Mouse (Mus musculus) embryonic facial prominence, embryonic 14.5 days (tissue): ENCODE measurements around the gene Cavin1. TPM values are rescaled to one million over a fixed set of nuclear protein-coding genes. Genes with fewer than 3 reads are reported as not detected.

Experiments
- ATAC-seq: fragments of 200-750 bp; cut with Nextera tagmentation; 2 replicates; pipeline ENCODE4 v1.8.0; 2017; ENCODE audit warnings: low read depth, moderate number of reproducible peaks, moderate TSS enrichment
- DNase-seq: peaks from one replicate; pipeline ENCODE4 v3.0.0-alpha.2; 2015; ENCODE audit warnings: low spot score
- H3K27ac ChIP-seq: fragments of 300-500 bp; sonication (generic); replicated peaks from 2 replicates; pipeline ENCODE4 v1.5.1; 2014; ENCODE audit warnings: low read depth, mild to moderate bottlenecking, low read length, moderate library complexity
- H3K27me3 ChIP-seq: fragments of 300-500 bp; sonication (generic); replicated peaks from 2 replicates; pipeline ENCODE4 v1.6.1; 2014; ENCODE audit warnings: low read length; ENCODE audit not compliant: control insufficient read depth, insufficient read depth
- H3K36me3 ChIP-seq: fragments of 300-500 bp; sonication (generic); 2 replicates; pipeline ENCODE4 v1.6.1; 2014; ENCODE audit warnings: low read length, mixed read lengths; ENCODE audit not compliant: control insufficient read depth, insufficient read depth
- H3K4me1 ChIP-seq: fragments of 300-500 bp; sonication (generic); 2 replicates; pipeline ENCODE4 v1.6.1; 2014; ENCODE audit warnings: antibody characterized with exemption, low read length; ENCODE audit not compliant: control insufficient read depth, insufficient read depth
- H3K4me2 ChIP-seq: fragments of 300-500 bp; sonication (generic); 2 replicates; pipeline ENCODE4 v1.6.1; 2014; ENCODE audit warnings: low read depth, mild to moderate bottlenecking, low read length, moderate library complexity, mixed read lengths
- H3K4me3 ChIP-seq: fragments of 300-500 bp; sonication (generic); 2 replicates; pipeline ENCODE4 v1.5.1; 2014; ENCODE audit warnings: low read depth, mild to moderate bottlenecking, low read length
- H3K9ac ChIP-seq: fragments of 300-500 bp; sonication (generic); 2 replicates; pipeline ENCODE4 v1.6.1; 2014; ENCODE audit warnings: low read depth, mild to moderate bottlenecking, low read length, moderate library complexity, mixed read lengths
- H3K9me3 ChIP-seq: fragments of 300-500 bp; sonication (generic); 2 replicates; pipeline ENCODE4 v1.6.1; 2016; ENCODE audit warnings: low read length; ENCODE audit not compliant: control insufficient read depth
- WGBS: fragments of 180-500 bp; shearing (Covaris S2); extraction: QIAGEN DNeasy Blood & Tissue Kit; methylation state at CpG from one replicate; pipeline ENCODE4 v1.1.7; 2014; 5-methylcytosine and 5-hydroxymethylcytosine counted together
- polyA plus RNA-seq: library from polyadenylated mRNA; unstranded; fragments of >200 nt; fragmentation: Nextera tagmentation; extraction: Ambion mirVana; gene quantifications from 2 replicates; pipeline ENCODE4 v1.2.1, GENCODE M21; 2014

Gene Cavin1
- polyA plus RNA-seq, 1 experiment from 2014 or later, result 160 TPM

DNA sequence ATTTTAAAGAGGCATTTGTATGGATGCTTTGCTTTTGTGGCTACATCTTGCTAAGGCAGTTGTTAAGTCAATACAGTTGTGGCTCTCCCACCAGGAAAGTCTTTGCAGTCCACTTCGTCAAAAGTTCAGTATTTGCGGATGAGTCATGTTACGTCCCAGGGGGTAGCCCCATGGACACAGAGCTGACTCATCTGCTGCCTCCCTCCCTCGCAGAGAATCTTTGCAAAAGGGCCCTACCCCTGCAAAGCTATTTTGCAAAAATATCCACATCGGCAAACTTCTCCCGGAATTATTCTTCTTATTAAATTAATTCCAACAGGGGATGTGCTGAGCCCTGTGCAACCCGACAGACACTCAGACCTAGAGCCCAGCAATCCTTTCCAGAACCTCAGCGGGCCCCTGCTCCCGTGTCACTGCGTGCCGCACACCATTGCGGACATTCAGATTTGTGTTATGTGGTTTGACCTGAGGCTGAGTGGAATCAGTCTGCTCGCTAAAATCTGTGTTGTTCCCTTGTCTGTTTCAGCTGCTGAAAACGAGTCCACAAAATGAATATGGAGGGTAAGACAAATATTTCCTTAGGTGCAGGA, 3.8 kb upstream of the Cavin1 start:
- Histone ChIP-seq H3K4me3 (no peak overlapping the region), H3K36me3 (no peaks in the 10 kb centered on the region), H3K4me1 (peaks cover 9% of the 10 kb centered on the region; the same call in 1 of the 2 replicates), H3K9ac (no peak overlapping the region), H3K27me3 (peaks cover 14% of the 10 kb centered on the region; the same call in 1 of the 2 replicates), H3K4me2 (no peak overlapping the region), H3K27ac (peak overlapping the region; percentile 52), H3K9me3 (no peaks in the 10 kb centered on the region)
- WGBS, result 46% methylated on average over 14 of the region's 14 CpGs
- no peak for ATAC-seq
- peak; percentile 58 for DNase-seq

DNA sequence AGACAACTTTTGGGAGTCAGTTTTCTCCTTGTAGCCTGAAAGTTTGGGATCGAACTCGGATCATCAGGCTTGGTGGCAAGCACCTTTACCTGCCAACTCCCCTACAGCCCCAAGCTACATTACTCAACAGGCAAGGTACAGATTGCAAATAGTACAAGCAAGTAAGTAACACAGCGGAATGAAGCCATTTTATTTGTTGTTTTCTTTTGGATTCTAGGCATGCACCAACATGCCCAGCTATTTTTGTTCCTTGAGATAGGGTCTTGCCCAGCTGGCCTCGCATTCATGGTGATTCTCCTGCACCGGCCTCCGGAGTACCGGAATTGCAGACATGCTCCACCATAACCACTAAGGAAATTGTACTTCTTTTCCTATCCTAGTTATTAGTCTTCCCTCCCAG, 2.6 kb upstream of the Cavin1 start:
- no peak overlapping the region for H3K4me2 ChIP-seq
- no peak overlapping the region for H3K27ac ChIP-seq
- ATAC-seq, result no peak
- WGBS, result 82% methylated on average over 7 of the region's 7 CpGs
- no peak overlapping the region for H3K4me3 ChIP-seq
- no peaks in the 10 kb centered on the region for H3K9me3 ChIP-seq
- DNase-seq, result no peak
- no peaks in the 10 kb centered on the region for H3K36me3 ChIP-seq
- peaks cover 21% of the 10 kb centered on the region for H3K27me3 ChIP-seq
- H3K4me1 ChIP-seq, result peaks cover 10% of the 10 kb centered on the region; the same call in 1 of the 2 replicates
- no peak overlapping the region for H3K9ac ChIP-seq

DNA sequence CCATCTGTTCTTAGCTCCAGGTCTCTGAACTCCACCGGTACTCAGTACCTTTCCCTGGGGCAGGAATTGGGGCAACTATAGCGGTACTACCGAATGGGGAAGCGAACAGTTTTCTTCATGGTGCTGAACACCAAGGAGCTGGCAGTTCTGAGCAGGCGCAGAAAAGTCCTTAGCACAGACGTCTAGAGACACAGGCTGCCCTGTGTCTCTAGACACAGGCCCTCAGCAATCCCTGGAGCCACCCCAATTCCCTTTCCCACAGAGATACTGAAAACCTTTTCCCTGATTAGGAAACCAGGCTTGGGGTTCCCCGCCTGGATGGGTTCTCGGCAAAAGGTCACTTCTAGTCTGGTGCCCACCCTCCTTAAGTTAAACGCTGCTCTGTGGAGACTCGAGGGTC, 768 bp upstream of the Cavin1 start:
- Histone ChIP-seq H3K27me3 (peaks cover 23% of the 10 kb centered on the region), H3K4me1 (peaks cover 13% of the 10 kb centered on the region; the same call in 1 of the 2 replicates), H3K36me3 (no peaks in the 10 kb centered on the region), H3K9me3 (no peaks in the 10 kb centered on the region), H3K4me2 (peak overlapping the region; percentile 83), H3K9ac (no peak overlapping the region), H3K4me3 (no peak overlapping the region), H3K27ac (peak overlapping the region; percentile 89)
- no peak for ATAC-seq
- no peak for DNase-seq
- WGBS, result 73% methylated on average over 10 of the region's 10 CpGs

DNA sequence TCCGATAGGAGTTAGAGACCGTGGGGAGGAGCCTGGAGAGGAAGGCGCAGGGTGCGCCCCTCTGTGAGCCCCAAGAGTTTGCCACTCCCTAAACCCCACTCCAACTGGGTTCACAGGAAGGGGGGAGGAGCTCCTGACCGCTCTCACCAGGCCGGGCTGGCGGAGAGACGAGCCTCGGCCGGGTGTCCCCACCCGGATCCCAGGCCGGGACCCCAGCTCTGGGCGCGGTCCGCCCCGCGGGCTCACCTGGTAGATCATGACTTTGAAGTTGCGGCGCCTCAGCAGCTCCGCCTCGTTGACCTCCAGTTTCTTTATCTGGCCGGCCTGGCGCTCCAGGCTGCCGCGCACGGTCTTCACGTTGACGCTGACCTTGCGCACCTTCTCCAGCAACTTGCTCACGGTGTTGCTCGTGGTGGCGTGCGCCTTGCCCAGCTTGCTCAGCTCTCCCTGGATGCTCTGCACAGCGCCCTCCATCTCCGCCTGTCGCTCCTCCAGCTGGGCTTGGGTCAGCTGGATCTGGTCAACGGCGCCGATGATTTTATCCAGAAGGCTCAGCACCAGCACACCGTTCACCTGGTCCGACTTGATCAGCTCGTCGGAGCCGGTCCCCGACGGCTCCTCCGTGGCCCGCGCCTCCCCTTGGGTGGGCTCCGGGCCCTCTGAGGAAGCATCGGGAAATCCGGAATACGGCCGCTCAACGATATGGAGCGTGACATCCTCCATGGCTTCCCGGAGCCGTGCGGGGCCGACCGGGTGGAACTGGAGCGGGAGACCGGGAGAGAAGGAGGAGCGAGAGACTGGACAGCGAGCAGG, 737 bp downstream of the Cavin1 start:
- H3K36me3 ChIP-seq, result no peaks in the 10 kb centered on the region
- ATAC-seq, result peak; percentile 38
- peak overlapping the region; percentile 89 for H3K27ac ChIP-seq
- H3K9me3 ChIP-seq, result no peaks in the 10 kb centered on the region
- peak overlapping the region; percentile 61 for H3K4me3 ChIP-seq
- peak; percentile 85 for DNase-seq
- peaks cover 13% of the 10 kb centered on the region; the same call in 1 of the 2 replicates for H3K4me1 ChIP-seq
- under 1% methylated on average over 43 of the region's 65 CpGs for WGBS
- H3K4me2 ChIP-seq, result peak overlapping the region; percentile 83
- peak overlapping the region; percentile 83 for H3K9ac ChIP-seq
- peaks cover 23% of the 10 kb centered on the region for H3K27me3 ChIP-seq

DNA sequence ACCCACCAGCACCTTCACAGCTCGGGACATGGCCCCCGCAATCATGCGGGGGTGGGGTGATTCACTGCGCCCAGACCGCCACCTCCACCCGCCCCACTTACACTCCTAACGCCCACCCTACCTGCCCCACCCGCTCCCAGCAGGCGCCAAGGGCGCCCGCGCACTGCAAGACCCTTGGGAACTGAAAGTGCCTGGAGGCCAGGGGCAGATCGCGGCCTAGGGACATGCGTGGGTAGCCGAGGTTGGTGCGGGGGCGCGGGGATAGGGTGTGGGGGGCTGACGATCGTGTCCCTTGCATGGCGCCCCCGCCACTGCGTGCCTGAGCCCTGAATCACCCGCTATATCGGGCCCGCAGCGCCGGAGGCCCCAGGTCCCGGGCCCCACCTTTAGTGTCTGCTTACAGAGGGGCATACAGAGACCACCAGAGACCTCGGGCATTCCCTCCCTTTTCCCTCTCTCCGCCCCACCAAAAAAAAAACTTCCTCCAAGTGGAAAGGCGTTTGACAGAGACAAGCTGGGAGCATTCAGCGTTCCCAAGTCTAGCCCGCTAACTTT, 1.4 kb downstream of the Cavin1 start:
- peak overlapping the region; percentile 83 for H3K4me2 ChIP-seq
- 4% methylated on average over 21 of the region's 35 CpGs for whole genome bisulfite sequencing
- H3K27ac ChIP-seq, result peak overlapping the region; percentile 89
- ATAC-seq (no peak), DNase-seq (no peak)
- H3K9ac ChIP-seq, result peak overlapping the region; percentile 83
- no peaks in the 10 kb centered on the region for H3K36me3 ChIP-seq
- H3K4me1 ChIP-seq, result peaks cover 11% of the 10 kb centered on the region; the same call in 1 of the 2 replicates
- H3K27me3 ChIP-seq, result peaks cover 23% of the 10 kb centered on the region
- peak overlapping the region; percentile 61 for H3K4me3 ChIP-seq
- no peaks in the 10 kb centered on the region for H3K9me3 ChIP-seq

DNA sequence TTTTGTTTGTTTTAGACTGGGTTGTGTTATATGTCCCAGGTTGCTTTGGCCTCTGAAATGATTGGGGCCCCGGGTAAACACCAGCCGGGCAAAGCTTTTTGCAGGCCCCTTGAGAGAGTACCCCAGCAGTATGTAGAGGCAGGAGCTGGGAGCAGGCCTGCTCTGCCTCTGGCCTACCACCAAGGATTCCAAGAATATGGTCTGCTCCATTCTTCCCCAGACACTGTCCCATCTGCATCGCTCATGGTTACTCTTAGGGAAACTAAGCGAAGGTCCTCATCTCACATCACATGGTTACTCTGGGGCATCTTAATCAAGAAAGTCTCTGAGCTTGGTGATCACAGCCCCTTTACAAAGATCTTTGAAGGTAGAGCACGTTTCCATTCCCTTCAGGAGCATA, 2.2 kb downstream of the Cavin1 start:
- H3K4me2 ChIP-seq, result peak overlapping the region; percentile 83
- H3K4me1 ChIP-seq, result peaks cover 15% of the 10 kb centered on the region; the same call in 1 of the 2 replicates
- peak overlapping the region; percentile 61 for H3K4me3 ChIP-seq
- no peaks in the 10 kb centered on the region for H3K9me3 ChIP-seq
- no peak overlapping the region for H3K27ac ChIP-seq
- peaks cover 21% of the 10 kb centered on the region for H3K27me3 ChIP-seq
- no peak for DNase-seq
- peak overlapping the region; percentile 83 for H3K9ac ChIP-seq
- ATAC-seq, result no peak
- no peaks in the 10 kb centered on the region for H3K36me3 ChIP-seq
- WGBS, result 82% methylated on average over 5 of the region's 5 CpGs

DNA sequence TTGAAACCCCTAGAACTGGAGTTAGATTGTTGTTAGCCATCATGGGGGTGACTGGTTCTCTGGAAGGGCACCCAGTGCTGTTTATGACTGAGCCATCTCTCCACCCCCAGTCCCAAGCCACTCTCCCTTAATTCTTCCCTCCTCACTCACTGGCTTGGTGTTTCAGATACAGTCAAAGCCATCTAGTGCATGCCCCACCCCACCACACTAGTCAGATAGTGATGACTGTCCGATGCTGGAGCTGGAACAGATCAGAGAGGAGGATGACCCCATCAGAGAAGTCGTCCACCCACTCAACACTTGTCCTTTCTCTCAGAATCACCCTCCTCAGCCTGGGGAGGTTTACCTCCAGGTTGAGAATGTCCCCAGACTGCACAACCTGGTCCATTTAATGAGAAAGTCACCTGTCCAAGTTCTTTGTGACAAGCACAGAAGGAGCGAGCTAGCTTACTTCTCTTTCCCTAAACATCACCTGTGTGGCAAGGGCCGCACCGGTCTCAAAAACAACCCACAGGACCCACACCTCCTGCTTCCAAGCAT, 2.7 kb downstream of the Cavin1 start:
- no peak overlapping the region for H3K27ac ChIP-seq
- H3K9me3 ChIP-seq, result no peaks in the 10 kb centered on the region
- no peaks in the 10 kb centered on the region for H3K36me3 ChIP-seq
- peak overlapping the region; percentile 61 for H3K4me3 ChIP-seq
- whole genome bisulfite sequencing, result 87% methylated on average over 5 of the region's 5 CpGs
- H3K9ac ChIP-seq, result peak overlapping the region; percentile 83; the same call in 1 of the 2 replicates
- peak overlapping the region; percentile 83 for H3K4me2 ChIP-seq
- ATAC-seq (no peak), DNase-seq (no peak)
- peaks cover 16% of the 10 kb centered on the region for H3K27me3 ChIP-seq
- peaks cover 15% of the 10 kb centered on the region; the same call in 1 of the 2 replicates for H3K4me1 ChIP-seq

DNA sequence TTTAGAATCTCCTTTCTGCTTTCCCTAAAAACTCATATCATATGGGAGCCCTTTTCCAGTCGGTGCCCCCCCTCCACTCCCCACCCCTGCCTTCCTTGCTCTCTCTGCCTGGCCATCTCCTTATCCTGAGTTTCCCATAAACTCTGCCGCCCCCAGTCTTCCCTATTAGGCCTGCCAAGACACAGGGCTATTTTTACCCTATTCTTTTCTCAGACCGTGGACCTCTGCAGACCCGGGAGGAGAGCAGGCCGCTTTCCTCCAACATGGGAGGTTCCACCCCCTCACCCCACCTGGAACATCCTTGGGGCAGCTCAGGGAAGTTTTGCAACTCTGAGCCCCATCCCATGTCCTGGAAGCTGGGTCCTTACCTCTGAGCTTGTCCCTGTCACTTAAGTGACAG, 3.3 kb downstream of the Cavin1 start:
- Histone ChIP-seq H3K9ac (no peak overlapping the region), H3K36me3 (no peaks in the 10 kb centered on the region), H3K27me3 (peaks cover 10% of the 10 kb centered on the region), H3K27ac (no peak overlapping the region), H3K4me1 (peaks cover 20% of the 10 kb centered on the region; the same call in 1 of the 2 replicates), H3K9me3 (no peaks in the 10 kb centered on the region), H3K4me3 (peak overlapping the region; percentile 8; the same call in 1 of the 2 replicates), H3K4me2 (peak overlapping the region; percentile 83)
- DNase-seq, result no peak
- no peak for ATAC-seq
- 60% methylated on average over 5 of the region's 5 CpGs for WGBS
